Mouse (Mus musculus) neural tube, postnatal 0 days (tissue): Measurements from ENCODE around the gene Amelx. TPM values are rescaled to one million over a fixed set of nuclear protein-coding genes. Genes with fewer than 3 reads are reported as not detected.

ENCODE experiments used
- polyA plus RNA-seq: library from polyadenylated mRNA; unstranded; fragments of >200 nt; fragmentation: Nextera tagmentation; extraction: Ambion mirVana; gene quantifications from 2 replicates; pipeline ENCODE4 v1.2.1, GENCODE M21; 2015

Gene Amelx
- polyA plus RNA-seq: 0.45 TPM in 1 of 2 replicates, not detected in the other

DNA sequence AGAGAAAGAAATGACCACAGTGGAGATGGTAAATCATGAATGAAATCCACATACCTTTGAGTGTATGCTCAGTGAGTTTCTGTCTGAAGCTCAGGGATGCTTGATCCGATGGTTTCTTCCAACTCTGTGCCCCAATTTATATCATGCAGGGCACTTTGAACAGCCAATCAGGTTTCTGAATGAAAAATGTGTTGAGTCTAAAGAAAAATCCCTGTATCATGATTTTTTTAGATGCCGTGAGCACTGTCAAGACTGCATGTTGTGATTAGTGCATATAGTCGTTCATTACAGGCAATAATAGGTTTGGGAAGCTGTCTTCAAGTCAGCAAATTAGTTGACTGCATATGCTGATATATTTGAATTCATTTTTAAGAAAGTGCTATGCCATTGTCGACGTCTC, at the start of gene Amelx:
Amelx (minus strand) TSS at position 101 of the 400 bp plus-strand sequence.

Other genes starting within 250 kb of the Amelx start
- 38.6 and 40.6 TPM in 2 replicates for gene Hccs, start 133.2 kb upstream of the Amelx start, polyA plus RNA-seq